Mouse (Mus musculus): ENCODE measurements around the gene Ly6g6f. TPM values are rescaled to one million over a fixed set of nuclear protein-coding genes. Genes with fewer than 3 reads are reported as not detected.
A peak's percentile ranks its signal among the peaks of the same experiment; 100 is the strongest.

The Ly6g6f gene
- polyA plus RNA-seq, 1 experiment, result 517 TPM

GRCm38 (mm10) chr17:35058911-35059892, 26.2 kb downstream of the Ly6g6f start, which contains the start of gene Ddah2:
Ddah2 (plus strand) TSS chr17:35059035.
- Histone ChIP-seq H3K4me1 (peaks cover 91% of the 10 kb centered on the region), H3K9me3 (no peaks in the 10 kb centered on the region), H3K36me3 (replicated peaks; ENCODE audit: low read length) (peaks cover 89% of the 10 kb centered on the region), H3K27me3 (replicated peaks) (no peaks in the 10 kb centered on the region), H3K4me3 (replicated peaks) (peak within 1 kb of the TSS; percentile 94)
- TF ChIP-seq GATA1 (IDR thresholded peaks at IDR 0.05; ENCODE audit: borderline replicate concordance, low read length) (no peak), FLI1 (IDR thresholded peaks at IDR 0.05; ENCODE audit: low read length) (no peak)

GRCm38 (mm10) chr17:35058316-35058715, 27.1 kb downstream of the Ly6g6f start:
- Histone ChIP-seq H3K27me3 (replicated peaks) (no peaks in the 10 kb centered on the region), H3K9me3 (no peaks in the 10 kb centered on the region), H3K4me3 (replicated peaks) (no peak overlapping the region), H3K4me1 (peaks cover 90% of the 10 kb centered on the region), H3K36me3 (replicated peaks; ENCODE audit: low read length) (peaks cover 88% of the 10 kb centered on the region)
- TF ChIP-seq GATA1 (IDR thresholded peaks at IDR 0.05; ENCODE audit: borderline replicate concordance, low read length), result no peak
- no peak for TF ChIP-seq FLI1 (IDR thresholded peaks at IDR 0.05; ENCODE audit: low read length)

GRCm38 (mm10) chr17:35057090-35057489, 28.3 kb downstream of the Ly6g6f start:
- H3K9me3 ChIP-seq, result no peaks in the 10 kb centered on the region
- peaks cover 92% of the 10 kb centered on the region for H3K4me1 ChIP-seq

GRCm38 (mm10) chr17:35055691-35056495, 29.5 kb downstream of the Ly6g6f start:
- peak overlapping the region; percentile 71 for H3K4me3 ChIP-seq (replicated peaks)
- peaks cover 86% of the 10 kb centered on the region for H3K36me3 ChIP-seq (replicated peaks; ENCODE audit: low read length)
- TF ChIP-seq FLI1 (IDR thresholded peaks at IDR 0.05; ENCODE audit: low read length), result no peak
- no peak for TF ChIP-seq GATA1 (IDR thresholded peaks at IDR 0.05; ENCODE audit: borderline replicate concordance, low read length)
- no peaks in the 10 kb centered on the region for H3K9me3 ChIP-seq
- H3K4me1 ChIP-seq, result peaks cover 86% of the 10 kb centered on the region
- no peaks in the 10 kb centered on the region for H3K27me3 ChIP-seq (replicated peaks)

More at GRCm38 (mm10) chr17:35057090-35057489, 28.3 kb downstream of the Ly6g6f start:
- no peak for TF ChIP-seq GATA1 (IDR thresholded peaks at IDR 0.05; ENCODE audit: borderline replicate concordance, low read length)
- Histone ChIP-seq H3K27me3 (replicated peaks) (no peaks in the 10 kb centered on the region), H3K36me3 (replicated peaks; ENCODE audit: low read length) (peaks cover 89% of the 10 kb centered on the region), H3K4me3 (replicated peaks) (no peak overlapping the region)

- Histone ChIP-seq H3K4me1 (peaks cover 68% of the 10 kb centered on the region), H3K36me3 (replicated peaks; ENCODE audit: low read length) (peaks cover 57% of the 10 kb centered on the region), H3K27me3 (replicated peaks) (no peaks in the 10 kb centered on the region), H3K4me3 (replicated peaks) (peak overlapping the region; percentile 97), H3K9me3 (no peaks in the 10 kb centered on the region)
- TF ChIP-seq FLI1 (IDR thresholded peaks at IDR 0.05; ENCODE audit: low read length) (no peak), GATA1 (IDR thresholded peaks at IDR 0.05; ENCODE audit: borderline replicate concordance, low read length) (no peak)
Observed at GRCm38 (mm10) chr17:35052271-35052798, 33.1 kb downstream of the Ly6g6f start.

GRCm38 (mm10) chr17:35051156-35052086, 34.0 kb downstream of the Ly6g6f start:
- TF ChIP-seq FLI1 (IDR thresholded peaks at IDR 0.05; ENCODE audit: low read length) (no peak), GATA1 (IDR thresholded peaks at IDR 0.05; ENCODE audit: borderline replicate concordance, low read length) (no peak)
- Histone ChIP-seq H3K27me3 (replicated peaks) (no peaks in the 10 kb centered on the region), H3K36me3 (replicated peaks; ENCODE audit: low read length) (peaks cover 49% of the 10 kb centered on the region), H3K4me3 (replicated peaks) (peak overlapping the region; percentile 97), H3K9me3 (no peaks in the 10 kb centered on the region), H3K4me1 (peaks cover 71% of the 10 kb centered on the region)

- TF ChIP-seq GATA1 (IDR thresholded peaks at IDR 0.05; ENCODE audit: borderline replicate concordance, low read length) (no peak), FLI1 (IDR thresholded peaks at IDR 0.05; ENCODE audit: low read length) (no peak)
- no peaks in the 10 kb centered on the region for H3K27me3 ChIP-seq (replicated peaks)
- peaks cover 71% of the 10 kb centered on the region for H3K4me1 ChIP-seq
- H3K36me3 ChIP-seq (replicated peaks; ENCODE audit: low read length), result peaks cover 37% of the 10 kb centered on the region
- peak overlapping the region; percentile 97 for H3K4me3 ChIP-seq (replicated peaks)
- no peaks in the 10 kb centered on the region for H3K9me3 ChIP-seq
Observed at GRCm38 (mm10) chr17:35050126-35050750, 35.2 kb downstream of the Ly6g6f start.

- TF ChIP-seq GATA1 (IDR thresholded peaks at IDR 0.05; ENCODE audit: borderline replicate concordance, low read length) (no peak), FLI1 (IDR thresholded peaks at IDR 0.05; ENCODE audit: low read length) (no peak)
- H3K4me3 ChIP-seq (replicated peaks), result peak within 1 kb of the TSS; percentile 97
- H3K27me3 ChIP-seq (replicated peaks), result no peaks in the 10 kb centered on the region
- H3K4me1 ChIP-seq, result peaks cover 73% of the 10 kb centered on the region
- peaks cover 32% of the 10 kb centered on the region for H3K36me3 ChIP-seq (replicated peaks; ENCODE audit: low read length)
- H3K9me3 ChIP-seq, result no peaks in the 10 kb centered on the region
Observed at GRCm38 (mm10) chr17:35049561-35050016, 35.8 kb downstream of the Ly6g6f start, which contains the start of gene Clic1. Clic1 (plus strand) TSS chr17:35049966.

Data from megakaryocyte, embryonic 14.5 days (primary cell).